Mouse (Mus musculus): ENCODE measurements at regions not wholly inside any gene's neighbourhood (a gene's known extent, or its start where the extent isn't known, plus 50 kb on each side); places are given as distances from the start of the nearest gene placed in this dataset.
"Not testable (repeated sequence)": the region's sequence is repeated elsewhere in the genome, so short reads cannot be mapped to it uniquely, and the experiment has no call there.

DNA sequence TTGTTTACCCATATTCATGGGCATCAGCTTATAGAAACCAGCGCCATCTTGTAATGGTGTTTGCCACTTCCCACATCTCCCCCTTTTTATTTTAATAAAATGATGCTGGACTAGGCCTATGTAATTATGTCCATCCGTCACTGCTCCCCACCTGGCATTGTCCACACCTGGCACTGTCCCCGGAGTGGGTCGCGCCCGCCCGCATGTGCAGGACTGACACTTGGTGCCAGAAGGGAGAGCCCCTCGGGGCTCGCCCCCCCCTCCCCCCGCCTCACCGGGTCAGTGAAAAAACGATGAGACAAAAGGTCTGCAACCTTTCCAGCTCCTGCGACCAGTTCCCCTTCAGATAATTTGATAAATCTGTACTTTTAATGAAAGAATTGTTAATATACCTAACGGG, 450.8 kb upstream of the Epha6 start:
- not testable (repeated sequence) for DNase-seq

DNA sequence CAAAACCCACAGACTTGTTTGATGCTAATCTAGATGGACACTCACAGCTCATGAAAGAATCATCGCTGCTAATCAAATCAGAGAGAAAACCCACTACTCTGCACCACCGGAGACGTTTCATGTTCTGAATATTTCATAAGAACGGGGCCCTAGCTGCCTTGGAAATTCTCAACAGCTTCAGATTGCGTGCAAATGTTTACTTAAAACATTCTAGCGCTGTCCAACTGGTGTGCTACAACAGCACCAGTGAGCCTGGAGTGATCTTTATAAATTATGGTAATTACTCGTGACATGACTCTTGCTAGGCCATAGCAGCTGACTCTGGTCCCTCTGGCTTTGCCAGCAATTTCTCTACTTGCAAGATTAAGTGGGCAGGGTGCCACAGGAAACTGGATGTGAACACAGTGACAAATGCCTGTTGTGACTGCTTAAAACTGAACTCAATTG, 435.8 kb upstream of the Epha6 start:
- DNase-seq, result peak; percentile 22 to 31

Measured in cerebellum, postnatal 36 days (tissue).